Mouse (Mus musculus): ENCODE measurements around the gene Dennd6a. TPM values are rescaled to one million over a fixed set of nuclear protein-coding genes. Genes with fewer than 3 reads are reported as not detected.

Gene Dennd6a
- total RNA-seq, 1 experiment, result 19.9 TPM

GRCm38 (mm10) chr14:26637851-26638707, 64.4 kb downstream of the Dennd6a start, which contains the start of gene Arf4:
Gene Arf4 (plus strand): TSS chr14:26638074.
- peak; percentile 70; the same call in 1 of the 2 replicates for TF ChIP-seq HCFC1 (IDR thresholded peaks at IDR 0.05; ENCODE audit: borderline replicate concordance, insufficient read depth, low read length)
- TF ChIP-seq ZC3H11A (IDR thresholded peaks at IDR 0.05; ENCODE audit: borderline replicate concordance, low read depth, low read length), result no peak
- TF ChIP-seq ZNF384 (IDR thresholded peaks at IDR 0.05; ENCODE audit: low read depth, low read length), result no peak
- no peak for TF ChIP-seq CHD2 (IDR thresholded peaks at IDR 0.05; ENCODE audit: low read depth, low read length)
- peak; percentile 88 for DNase-seq (ENCODE audit: low read depth, low spot score)
- Histone ChIP-seq H3K27ac (ENCODE audit: insufficient read depth, low read depth, low read length, poor library complexity, severe bottlenecking) (peak within 1 kb of the TSS; percentile 89), H3K9me3 (ENCODE audit: control insufficient read depth, insufficient read depth, low read depth, low read length) (no peaks in the 10 kb centered on the region), H3K4me1 (ENCODE audit: control insufficient read depth in 2 of 2, insufficient read depth in 2 of 2, low read length in 2 of 2, poor library complexity in 1 of 2) (peaks cover 0 to 2% of the 10 kb centered on the region in 2 experiments; a peak in 1 of 4 replicates), H3K36me3 (ENCODE audit: control insufficient read depth, insufficient read depth, low read length, poor library complexity, severe bottlenecking) (no peaks in the 10 kb centered on the region), H3K4me3 (ENCODE audit: insufficient read depth in 1 of 2, low read depth in 1 of 2, low read length in 2 of 2, poor library complexity in 1 of 2, severe bottlenecking in 1 of 2) (peak within 1 kb of the TSS; percentile 91 to 97), H3K9ac (ENCODE audit: insufficient read depth, low read depth, low read length, poor library complexity, severe bottlenecking) (peak within 1 kb of the TSS; percentile 95)
- in situ Hi-C loops (cut with MboI; ENCODE audit: low sequenced_read_pairs in 2 of 2, unreplicated experiment in 2 of 2), result no loop called here

- H3K4me3 ChIP-seq (ENCODE audit: insufficient read depth in 1 of 2, low read depth in 1 of 2, low read length in 2 of 2, poor library complexity in 1 of 2, severe bottlenecking in 1 of 2), result peak overlapping the region; percentile 91 to 97
- in situ Hi-C loops (cut with MboI; ENCODE audit: low sequenced_read_pairs in 2 of 2, unreplicated experiment in 2 of 2), result no loop called here
- TF ChIP-seq MAFK (IDR thresholded peaks at IDR 0.05; ENCODE audit: insufficient read depth, low read depth, low read length) (no peak), ZNF384 (IDR thresholded peaks at IDR 0.05; ENCODE audit: low read depth, low read length) (no peak; the same call in 1 of the 2 replicates), HCFC1 (IDR thresholded peaks at IDR 0.05; ENCODE audit: borderline replicate concordance, insufficient read depth, low read length) (no peak), CHD2 (IDR thresholded peaks at IDR 0.05; ENCODE audit: low read depth, low read length) (no peak), ZC3H11A (IDR thresholded peaks at IDR 0.05; ENCODE audit: borderline replicate concordance, low read depth, low read length) (no peak)
These were observed 65.0 kb downstream of the Dennd6a start for GRCm38 (mm10) chr14:26638708-26639084.

GRCm38 (mm10) chr14:26639251-26639650, 65.6 kb downstream of the Dennd6a start:
- no peak overlapping the region for H3K27ac ChIP-seq (ENCODE audit: insufficient read depth, low read depth, low read length, poor library complexity, severe bottlenecking)
- no peak for DNase-seq (ENCODE audit: low read depth, low spot score)

More at GRCm38 (mm10) chr14:26638708-26639084, 65.0 kb downstream of the Dennd6a start:
- Histone ChIP-seq H3K27ac (ENCODE audit: insufficient read depth, low read depth, low read length, poor library complexity, severe bottlenecking) (peak overlapping the region; percentile 89), H3K36me3 (ENCODE audit: control insufficient read depth, insufficient read depth, low read length, poor library complexity, severe bottlenecking) (no peaks in the 10 kb centered on the region), H3K9me3 (ENCODE audit: control insufficient read depth, insufficient read depth, low read depth, low read length) (no peaks in the 10 kb centered on the region), H3K9ac (ENCODE audit: insufficient read depth, low read depth, low read length, poor library complexity, severe bottlenecking) (peak overlapping the region; percentile 95), H3K4me1 (ENCODE audit: control insufficient read depth in 2 of 2, insufficient read depth in 2 of 2, low read length in 2 of 2, poor library complexity in 1 of 2) (peaks cover 0 to 2% of the 10 kb centered on the region in 2 experiments; a peak in 1 of 4 replicates)
- no peak for DNase-seq (ENCODE audit: low read depth, low spot score)

GRCm38 (mm10) chr14:26639961-26640360, 66.3 kb downstream of the Dennd6a start:
- TF ChIP-seq ZC3H11A (IDR thresholded peaks at IDR 0.05; ENCODE audit: borderline replicate concordance, low read depth, low read length) (no peak), CHD2 (IDR thresholded peaks at IDR 0.05; ENCODE audit: low read depth, low read length) (no peak), MAFK (IDR thresholded peaks at IDR 0.05; ENCODE audit: insufficient read depth, low read depth, low read length) (no peak), ZNF384 (IDR thresholded peaks at IDR 0.05; ENCODE audit: low read depth, low read length) (no peak), HCFC1 (IDR thresholded peaks at IDR 0.05; ENCODE audit: borderline replicate concordance, insufficient read depth, low read length) (no peak)
- no peaks in the 10 kb centered on the region for H3K9me3 ChIP-seq (ENCODE audit: control insufficient read depth, insufficient read depth, low read depth, low read length)
- H3K4me1 ChIP-seq (ENCODE audit: control insufficient read depth in 2 of 2, insufficient read depth in 2 of 2, low read length in 2 of 2, poor library complexity in 1 of 2), result peaks cover 0 to 2% of the 10 kb centered on the region in 2 experiments; a peak in 1 of 4 replicates
- H3K4me3 ChIP-seq (ENCODE audit: insufficient read depth in 1 of 2, low read depth in 1 of 2, low read length in 2 of 2, poor library complexity in 1 of 2, severe bottlenecking in 1 of 2), result peak overlapping the region; percentile 14 to 97; a peak in 3 of 4 replicates
- no peak overlapping the region for H3K27ac ChIP-seq (ENCODE audit: insufficient read depth, low read depth, low read length, poor library complexity, severe bottlenecking)
- no peak for DNase-seq (ENCODE audit: low read depth, low spot score)
- in situ Hi-C loops (cut with MboI; ENCODE audit: low sequenced_read_pairs in 2 of 2, unreplicated experiment in 2 of 2), result no loop called here
- no peaks in the 10 kb centered on the region for H3K36me3 ChIP-seq (ENCODE audit: control insufficient read depth, insufficient read depth, low read length, poor library complexity, severe bottlenecking)
- H3K9ac ChIP-seq (ENCODE audit: insufficient read depth, low read depth, low read length, poor library complexity, severe bottlenecking), result no peak overlapping the region

More at GRCm38 (mm10) chr14:26639251-26639650, 65.6 kb downstream of the Dennd6a start:
- no peaks in the 10 kb centered on the region for H3K9me3 ChIP-seq (ENCODE audit: control insufficient read depth, insufficient read depth, low read depth, low read length)
- H3K36me3 ChIP-seq (ENCODE audit: control insufficient read depth, insufficient read depth, low read length, poor library complexity, severe bottlenecking), result no peaks in the 10 kb centered on the region
- in situ Hi-C loops (cut with MboI; ENCODE audit: low sequenced_read_pairs in 2 of 2, unreplicated experiment in 2 of 2), result no loop called here
- peaks cover 0 to 2% of the 10 kb centered on the region in 2 experiments; a peak in 1 of 4 replicates for H3K4me1 ChIP-seq (ENCODE audit: control insufficient read depth in 2 of 2, insufficient read depth in 2 of 2, low read length in 2 of 2, poor library complexity in 1 of 2)
- no peak for TF ChIP-seq MAFK (IDR thresholded peaks at IDR 0.05; ENCODE audit: insufficient read depth, low read depth, low read length)
- TF ChIP-seq HCFC1 (IDR thresholded peaks at IDR 0.05; ENCODE audit: borderline replicate concordance, insufficient read depth, low read length), result no peak
- TF ChIP-seq ZNF384 (IDR thresholded peaks at IDR 0.05; ENCODE audit: low read depth, low read length), result no peak
- no peak for TF ChIP-seq ZC3H11A (IDR thresholded peaks at IDR 0.05; ENCODE audit: borderline replicate concordance, low read depth, low read length)
- no peak for TF ChIP-seq CHD2 (IDR thresholded peaks at IDR 0.05; ENCODE audit: low read depth, low read length)
- H3K9ac ChIP-seq (ENCODE audit: insufficient read depth, low read depth, low read length, poor library complexity, severe bottlenecking), result peak overlapping the region; percentile 95
- peak overlapping the region; percentile 91 to 97 for H3K4me3 ChIP-seq (ENCODE audit: insufficient read depth in 1 of 2, low read depth in 1 of 2, low read length in 2 of 2, poor library complexity in 1 of 2, severe bottlenecking in 1 of 2)

All from ES-E14 (cell line).